Mouse (Mus musculus) brain, embryonic 18.5 days (tissue): Measurements from ENCODE around the gene Tmem150b.

Experiments
- DNase-seq: peaks from one replicate; pipeline ENCODE4 v3.0.0-alpha.2; 2012; ENCODE audit warnings: low read depth, low spot score

The Tmem150b gene

DNA sequence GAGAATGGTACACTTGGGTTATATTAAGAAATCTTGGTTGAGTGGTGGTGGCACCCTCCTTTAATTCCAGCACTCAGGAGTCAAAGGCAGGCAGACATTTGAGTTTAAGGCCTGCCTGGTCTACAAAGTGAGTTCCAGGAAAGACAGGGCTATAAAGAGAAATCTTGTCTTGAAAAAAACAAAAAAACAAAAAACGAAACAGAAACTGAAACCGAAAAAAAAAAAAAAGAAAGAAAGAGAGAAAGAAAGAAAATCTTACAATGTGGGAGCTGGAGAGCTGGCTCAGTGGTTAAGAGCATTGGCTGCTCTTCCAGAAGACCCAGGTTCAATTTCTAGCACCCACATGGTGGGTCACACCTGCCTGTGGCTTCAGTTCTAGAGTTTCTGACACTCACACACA, 61.3 kb downstream of the Tmem150b start:
- DNase-seq = no peak

DNA sequence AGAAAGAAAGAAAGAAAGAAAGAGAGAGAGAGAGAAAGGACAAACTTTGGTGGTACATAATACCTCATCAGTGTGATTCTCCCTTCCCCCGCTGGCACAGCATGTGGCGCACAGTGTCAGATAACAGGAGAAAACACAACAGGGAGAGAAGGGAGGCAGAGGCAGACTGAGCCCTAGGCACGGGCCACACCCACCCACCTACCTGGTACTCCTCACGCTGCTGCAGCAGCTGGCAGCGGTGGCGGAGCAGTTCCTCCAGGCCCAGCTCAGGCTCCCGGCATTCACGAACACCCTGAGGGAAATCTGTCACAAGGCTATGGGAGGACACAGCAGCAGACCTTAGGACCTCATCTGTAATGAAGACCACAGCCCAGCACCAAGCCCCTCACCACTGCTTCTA, 61.9 kb downstream of the Tmem150b start:
- no peak for DNase-seq

DNA sequence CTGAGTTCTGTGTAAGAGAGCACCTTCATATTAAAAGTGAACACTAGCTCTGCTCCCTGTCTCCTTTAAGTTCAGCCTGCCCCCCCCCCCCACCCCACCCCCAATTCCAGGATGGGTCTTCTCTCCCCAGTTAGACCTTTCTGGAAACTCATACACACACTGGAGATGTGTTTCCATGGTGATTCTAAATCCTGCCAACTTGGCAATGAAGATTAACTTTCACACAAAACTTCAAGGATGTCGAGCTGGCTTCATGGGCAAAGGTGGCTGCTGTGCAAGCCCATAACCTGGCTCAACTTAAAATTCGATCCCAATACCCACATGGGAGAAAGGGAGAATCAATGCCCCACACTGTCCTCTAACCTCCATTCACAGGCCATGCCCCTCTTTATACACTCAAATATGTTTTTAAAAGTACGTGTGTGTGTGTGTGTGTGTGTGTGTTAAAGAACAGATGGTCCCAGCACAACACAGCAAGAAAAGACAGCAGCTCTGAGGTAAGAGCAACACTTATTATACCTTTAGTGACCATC, 65.1 kb downstream of the Tmem150b start:
- DNase-seq = no peak

DNA sequence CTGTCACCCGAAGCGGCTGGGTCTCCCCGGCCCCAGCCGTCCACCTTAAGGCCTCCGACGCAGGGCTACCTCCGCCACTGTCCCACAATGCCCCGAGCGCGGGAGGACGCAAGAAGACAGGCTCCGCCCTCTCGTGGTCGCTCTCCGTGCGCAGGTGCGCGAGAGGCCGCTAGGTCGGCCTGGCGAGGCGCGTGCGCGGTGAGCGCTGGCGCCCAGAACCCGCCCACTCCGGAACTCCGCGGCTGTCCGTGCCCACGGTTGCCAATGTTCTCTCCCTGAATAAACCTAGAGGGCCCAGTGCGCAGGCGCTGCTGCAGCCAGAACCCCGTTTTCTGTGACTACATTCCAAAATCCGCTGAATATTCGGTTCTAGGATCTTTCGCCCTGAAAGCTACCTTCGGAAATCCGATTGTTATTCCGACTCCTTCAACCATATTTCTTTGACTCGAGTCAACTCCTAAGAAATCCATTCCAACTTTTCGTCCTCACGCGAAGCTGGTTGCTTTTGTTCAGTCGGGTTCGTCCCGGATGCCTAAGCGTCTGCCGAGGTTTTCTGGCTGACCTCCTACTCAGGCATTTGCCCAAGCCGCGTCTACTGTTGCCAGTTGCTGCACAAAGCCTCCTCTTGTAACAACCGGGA, 66.0 kb downstream of the Tmem150b start, which contains the start of gene Ppp6r1:
Gene Ppp6r1, minus strand, starts transcription at position 108 of the 640 bp plus-strand sequence.
- peak; percentile 94 for DNase-seq

DNA sequence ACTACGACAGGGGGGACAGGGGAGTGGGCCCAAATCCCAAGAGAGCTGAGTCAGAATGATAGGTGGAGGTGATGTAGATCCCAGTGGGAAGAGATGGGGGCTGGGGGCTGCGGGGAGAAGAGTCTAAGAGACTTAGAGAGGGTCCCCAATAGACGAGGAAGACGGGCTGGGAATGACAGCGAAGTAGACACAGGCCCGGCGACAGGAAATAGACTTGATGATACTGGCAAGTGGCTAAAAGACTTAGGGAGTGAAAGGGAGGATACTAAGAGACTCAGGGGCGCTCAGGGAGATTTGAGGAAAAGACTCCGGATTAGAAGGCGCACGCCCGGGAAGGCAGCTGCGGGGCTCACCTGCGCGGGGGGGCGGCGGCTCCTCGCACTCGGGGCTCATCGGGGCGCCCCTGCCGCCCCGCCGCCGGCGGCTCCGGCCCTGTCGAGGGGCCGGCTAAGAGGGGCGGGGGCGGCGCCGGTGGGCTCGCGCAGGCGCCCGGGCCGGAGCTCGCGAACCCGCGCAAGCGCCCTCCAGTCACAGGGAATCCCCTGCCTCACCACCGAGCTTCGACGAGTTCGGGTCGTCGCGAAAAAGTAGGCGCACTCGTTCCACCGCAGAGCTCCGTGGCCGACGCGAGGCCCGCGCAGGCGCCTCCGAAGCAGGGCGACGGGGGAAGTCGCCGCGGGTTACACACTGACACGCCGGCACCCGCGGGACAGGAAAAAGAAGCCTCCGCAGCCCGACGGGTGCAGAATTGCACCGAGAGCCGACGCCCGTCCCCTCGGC, 66.7 kb downstream of the Tmem150b start:
- no peak for DNase-seq

DNA sequence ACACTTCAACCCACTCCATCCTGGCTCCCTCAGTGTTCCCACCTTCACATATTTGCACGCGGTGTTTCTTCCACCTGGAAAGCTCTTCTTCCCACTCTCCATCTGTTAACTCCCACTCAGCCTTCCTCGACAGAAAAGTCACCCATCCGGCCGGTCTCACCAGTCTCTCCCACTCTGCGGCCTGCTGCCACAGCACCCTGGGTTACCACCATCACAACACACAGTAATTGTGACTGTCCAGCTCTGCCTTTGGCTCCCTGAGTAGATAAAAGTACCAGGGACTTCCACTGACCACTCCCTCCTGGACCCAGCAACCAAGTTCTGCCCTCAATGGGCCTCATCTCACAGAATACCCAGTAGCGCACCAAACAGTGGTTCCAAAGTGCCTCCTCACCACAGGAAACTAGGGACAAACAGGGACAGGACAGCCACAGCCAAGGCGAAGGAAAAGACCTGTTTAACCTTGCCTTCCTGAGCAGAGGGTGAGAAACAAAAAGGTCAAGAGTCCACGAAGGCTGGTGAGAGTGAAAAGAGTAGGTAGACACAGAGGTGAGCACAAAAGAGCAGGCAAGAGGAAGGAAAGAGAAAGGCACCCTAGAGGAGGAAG, 67.4 kb downstream of the Tmem150b start:
- no peak for DNase-seq
